Mouse (Mus musculus) spleen, adult 2 months (tissue): ENCODE data around the gene Pnpla2.

Experiments
- CTCF ChIP-seq: fragments of 200-500 bp; IDR thresholded peaks from 2 replicates; pipeline ENCODE4 v1.5.1; 2011; ENCODE audit warnings: mild to moderate bottlenecking, inconsistent platforms; ENCODE audit not compliant: insufficient read depth, insufficient read length, insufficient replicate concordance; ENCODE audit errors: extremely low read depth
- POLR2A ChIP-seq: fragments of 200-500 bp; IDR thresholded peaks from 2 replicates; pipeline ENCODE4 v1.6.1; 2011; ENCODE audit warnings: low read depth, low read length, inconsistent platforms

GRCm38 (mm10) chr7:141431434-141432185, 23.4 kb upstream of the Pnpla2 start:
- TF ChIP-seq CTCF, result no peak
- no peak for TF ChIP-seq POLR2A
